Mouse (Mus musculus): ENCODE measurements at regions not wholly inside any gene's neighbourhood (a gene's known extent, or its start where the extent isn't known, plus 50 kb on each side); places are given as distances from the start of the nearest gene placed in this dataset.

GRCm38 (mm10) chrX:70899720-70900479 is 150.2 kb upstream of the Mamld1 start:
- DNase-seq: no peak
- Histone ChIP-seq H3K4me3 (ENCODE audit: low read depth, low read length) (no peak overlapping the region), H3K27me3 (ENCODE audit: insufficient read depth, low read length) (no peaks in the 10 kb centered on the region; the same call in 1 of the 2 replicates), H3K27ac (ENCODE audit: low read depth) (no peak overlapping the region), H3K4me1 (ENCODE audit: insufficient read depth) (no peaks in the 10 kb centered on the region), H3K4me2 (ENCODE audit: low read depth, low read length) (no peak overlapping the region), H3K36me3 (replicated peaks; ENCODE audit: insufficient read depth, low read length) (no peaks in the 10 kb centered on the region), H3K9me3 (ENCODE audit: low read length) (no peaks in the 10 kb centered on the region), H3K9ac (replicated peaks) (no peak overlapping the region)
- 72% methylated on average over 8 of the region's 8 CpGs for WGBS (ENCODE audit: insufficient replicate concordance)
- TF ChIP-seq CTCF (IDR thresholded peaks at IDR 0.05; ENCODE audit: low read depth) (no peak), EP300 (IDR thresholded peaks at IDR 0.05; ENCODE audit: low read depth) (no peak)
- no peak for ATAC-seq

GRCm38 (mm10) chrX:70925646-70926045 is 124.4 kb upstream of the Mamld1 start:
- DNase-seq (no peak), ATAC-seq (no peak)
- no peaks in the 10 kb centered on the region for H3K36me3 ChIP-seq (replicated peaks; ENCODE audit: insufficient read depth, low read length)
- H3K27ac ChIP-seq (ENCODE audit: low read depth): no peak overlapping the region
- no peak overlapping the region for H3K4me2 ChIP-seq (ENCODE audit: low read depth, low read length)
- WGBS (ENCODE audit: insufficient replicate concordance): 51% methylated on average over 2 of the region's 2 CpGs
- TF ChIP-seq EP300 (IDR thresholded peaks at IDR 0.05; ENCODE audit: low read depth): no peak
- no peak overlapping the region for H3K9ac ChIP-seq (replicated peaks)
- H3K27me3 ChIP-seq (ENCODE audit: insufficient read depth, low read length): no peaks in the 10 kb centered on the region
- H3K4me3 ChIP-seq (ENCODE audit: low read depth, low read length): no peak overlapping the region
- no peaks in the 10 kb centered on the region for H3K9me3 ChIP-seq (ENCODE audit: low read length)
- no peaks in the 10 kb centered on the region for H3K4me1 ChIP-seq (ENCODE audit: insufficient read depth)

GRCm38 (mm10) chrX:70931944-70932343 is 118.1 kb upstream of the Mamld1 start:
- 38% methylated on average over 2 of the region's 2 CpGs for WGBS (ENCODE audit: insufficient replicate concordance)
- Histone ChIP-seq H3K9me3 (ENCODE audit: low read length) (no peaks in the 10 kb centered on the region), H3K4me1 (ENCODE audit: insufficient read depth) (no peaks in the 10 kb centered on the region), H3K4me3 (ENCODE audit: low read depth, low read length) (no peak overlapping the region), H3K36me3 (replicated peaks; ENCODE audit: insufficient read depth, low read length) (no peaks in the 10 kb centered on the region), H3K9ac (replicated peaks) (no peak overlapping the region), H3K27me3 (ENCODE audit: insufficient read depth, low read length) (no peaks in the 10 kb centered on the region), H3K4me2 (ENCODE audit: low read depth, low read length) (no peak overlapping the region), H3K27ac (ENCODE audit: low read depth) (no peak overlapping the region)
- ATAC-seq (no peak), DNase-seq (no peak)
- TF ChIP-seq EP300 (IDR thresholded peaks at IDR 0.05; ENCODE audit: low read depth) (no peak), CTCF (IDR thresholded peaks at IDR 0.05; ENCODE audit: low read depth) (no peak)

- Histone ChIP-seq H3K36me3 (replicated peaks; ENCODE audit: insufficient read depth, low read length) (no peaks in the 10 kb centered on the region), H3K9ac (replicated peaks) (no peak overlapping the region), H3K27ac (ENCODE audit: low read depth) (no peak overlapping the region), H3K9me3 (ENCODE audit: low read length) (no peaks in the 10 kb centered on the region), H3K4me2 (ENCODE audit: low read depth, low read length) (no peak overlapping the region), H3K4me3 (ENCODE audit: low read depth, low read length) (no peak overlapping the region), H3K4me1 (ENCODE audit: insufficient read depth) (no peaks in the 10 kb centered on the region), H3K27me3 (ENCODE audit: insufficient read depth, low read length) (no peaks in the 10 kb centered on the region)
- WGBS (ENCODE audit: insufficient replicate concordance): 33% methylated on average over 2 of the region's 2 CpGs
- no peak for DNase-seq
- no peak for ATAC-seq
- no peak for TF ChIP-seq CTCF (IDR thresholded peaks at IDR 0.05; ENCODE audit: low read depth)
- TF ChIP-seq EP300 (IDR thresholded peaks at IDR 0.05; ENCODE audit: low read depth): no peak
Observed at GRCm38 (mm10) chrX:70945382-70945781, 104.7 kb upstream of the Mamld1 start.

DNA sequence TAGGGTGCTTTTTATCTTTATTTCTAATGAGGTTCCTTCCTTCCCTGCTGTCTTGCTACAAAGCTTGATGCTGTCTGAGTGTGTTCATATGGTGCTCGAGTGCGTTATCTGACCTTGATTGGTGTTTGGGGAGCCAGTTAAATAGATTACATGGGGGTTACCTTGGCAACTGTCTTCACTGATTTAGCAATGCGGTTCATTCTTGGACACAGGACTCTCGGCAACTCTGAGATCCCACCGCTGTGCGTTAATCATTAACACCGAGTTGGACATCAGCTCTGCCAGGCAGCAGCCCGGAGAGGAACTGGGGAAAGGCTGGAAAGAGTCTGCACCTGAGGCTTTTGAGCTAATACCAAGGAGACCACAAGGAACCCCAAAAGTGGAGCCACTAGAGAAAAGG is 104.0 kb upstream of the Mamld1 start:
- DNase-seq: peak; percentile 42
- no peak overlapping the region for H3K4me3 ChIP-seq (ENCODE audit: low read depth, low read length)
- H3K36me3 ChIP-seq (replicated peaks; ENCODE audit: insufficient read depth, low read length): no peaks in the 10 kb centered on the region
- H3K4me2 ChIP-seq (ENCODE audit: low read depth, low read length): no peak overlapping the region
- H3K4me1 ChIP-seq (ENCODE audit: insufficient read depth): no peaks in the 10 kb centered on the region
- no peak overlapping the region for H3K27ac ChIP-seq (ENCODE audit: low read depth)
- peak; percentile 84 for ATAC-seq
- no peak for TF ChIP-seq EP300 (IDR thresholded peaks at IDR 0.05; ENCODE audit: low read depth)
- TF ChIP-seq CTCF (IDR thresholded peaks at IDR 0.05; ENCODE audit: low read depth): no peak
- no peak overlapping the region for H3K9ac ChIP-seq (replicated peaks)
- WGBS (ENCODE audit: insufficient replicate concordance): 55% methylated on average over 8 of the region's 8 CpGs
- no peaks in the 10 kb centered on the region for H3K27me3 ChIP-seq (ENCODE audit: insufficient read depth, low read length)
- H3K9me3 ChIP-seq (ENCODE audit: low read length): no peaks in the 10 kb centered on the region

GRCm38 (mm10) chrX:70949232-70949631 is 100.8 kb upstream of the Mamld1 start:
- no peaks in the 10 kb centered on the region for H3K27me3 ChIP-seq (ENCODE audit: insufficient read depth, low read length)
- no peak overlapping the region for H3K4me3 ChIP-seq (ENCODE audit: low read depth, low read length)
- DNase-seq: no peak
- H3K9ac ChIP-seq (replicated peaks): no peak overlapping the region
- 74% methylated on average over 3 of the region's 3 CpGs for WGBS (ENCODE audit: insufficient replicate concordance)
- H3K9me3 ChIP-seq (ENCODE audit: low read length): no peaks in the 10 kb centered on the region
- no peak overlapping the region for H3K4me2 ChIP-seq (ENCODE audit: low read depth, low read length)
- no peak overlapping the region for H3K27ac ChIP-seq (ENCODE audit: low read depth)
- H3K36me3 ChIP-seq (replicated peaks; ENCODE audit: insufficient read depth, low read length): no peaks in the 10 kb centered on the region
- no peak for ATAC-seq
- H3K4me1 ChIP-seq (ENCODE audit: insufficient read depth): no peaks in the 10 kb centered on the region
- TF ChIP-seq CTCF (IDR thresholded peaks at IDR 0.05; ENCODE audit: low read depth): no peak
- TF ChIP-seq EP300 (IDR thresholded peaks at IDR 0.05; ENCODE audit: low read depth): no peak
